Mouse (Mus musculus) cerebellum, adult 18-20 months (tissue): ENCODE results near the gene Spice1.

ENCODE experiments used
- DNase-seq, 2 experiments: peaks; one replicate each; pipeline ENCODE4 v3.0.0; 2021

The Spice1 gene

DNA sequence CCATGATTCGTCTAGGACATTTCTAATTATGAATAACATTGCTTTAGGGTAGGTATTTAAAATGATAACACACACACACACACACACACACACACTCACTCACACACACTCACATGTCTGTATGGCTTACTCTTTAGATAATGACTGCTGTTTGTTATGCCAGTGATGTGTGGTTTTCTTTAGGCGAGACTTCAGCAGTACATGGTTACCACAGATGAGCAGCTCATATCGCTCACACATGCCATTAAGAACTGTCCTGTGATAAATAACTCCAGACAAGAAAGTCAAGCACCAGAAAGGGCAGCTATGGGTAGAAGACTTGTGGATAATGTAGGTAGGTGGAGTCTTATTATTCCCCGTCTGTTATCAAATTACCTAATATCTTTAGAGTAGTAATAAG is 28.5 kb downstream of the Spice1 start:
- DNase-seq, result no peak

DNA sequence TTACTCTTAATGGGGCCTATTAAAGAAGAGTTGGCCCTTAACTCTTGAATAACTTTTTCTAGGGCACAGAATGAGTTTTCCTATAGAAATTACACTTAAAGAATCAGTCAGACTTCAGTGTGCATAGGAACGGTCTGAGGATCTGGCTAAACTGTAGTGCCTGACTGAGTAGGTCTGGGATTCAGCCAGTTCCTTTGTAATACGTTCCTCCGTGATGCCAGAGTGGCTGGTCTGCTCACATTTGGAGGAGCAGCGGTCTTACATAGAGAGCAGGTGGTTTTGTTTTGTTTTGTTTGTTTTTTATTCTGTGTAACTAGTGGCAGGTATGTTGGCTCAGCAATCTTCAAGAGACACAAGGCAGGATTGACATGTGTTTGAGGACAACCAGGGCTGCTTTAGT is 33.1 kb downstream of the Spice1 start:
- DNase-seq, result no peak

DNA sequence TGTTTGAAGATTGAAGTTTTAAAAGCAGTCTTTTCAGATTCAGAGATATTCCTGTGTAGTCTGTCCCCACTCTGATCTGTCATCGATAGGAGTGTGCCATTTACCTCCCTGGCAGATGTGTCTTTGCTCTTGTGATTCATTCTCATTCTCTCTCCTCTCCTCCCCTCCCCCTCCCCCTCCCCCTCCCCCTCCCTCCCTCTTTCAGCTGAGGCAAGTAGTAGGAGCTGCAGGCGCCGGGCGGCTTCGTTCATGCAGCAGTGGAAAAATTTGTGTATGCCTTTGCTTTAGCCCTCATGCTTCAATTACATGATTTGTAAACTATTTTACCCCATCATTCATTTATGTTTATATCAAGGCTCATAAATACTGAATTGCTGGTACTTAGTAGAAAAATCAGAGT is 34.7 kb downstream of the Spice1 start:
- no peak for DNase-seq

DNA sequence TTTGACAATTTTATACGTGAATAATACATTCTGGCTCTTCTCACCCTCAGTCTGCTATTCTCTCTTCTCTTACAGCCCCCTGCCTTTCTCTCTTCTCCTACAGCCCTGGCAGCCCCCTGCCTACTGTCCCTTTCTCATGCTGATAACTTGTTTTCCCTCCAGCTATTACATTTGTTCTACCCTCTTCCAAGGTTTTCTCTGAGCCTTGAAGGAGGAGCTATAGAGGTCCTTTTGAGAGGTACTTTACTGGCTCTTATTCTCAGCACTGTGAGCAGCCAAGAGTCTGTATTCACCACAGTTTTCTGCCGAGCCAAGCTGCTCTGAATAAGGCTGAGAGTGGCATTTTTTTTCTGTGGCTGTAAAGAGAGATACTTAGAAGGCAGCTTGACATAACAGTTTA is 36.6 kb downstream of the Spice1 start:
- no peak for DNase-seq

DNA sequence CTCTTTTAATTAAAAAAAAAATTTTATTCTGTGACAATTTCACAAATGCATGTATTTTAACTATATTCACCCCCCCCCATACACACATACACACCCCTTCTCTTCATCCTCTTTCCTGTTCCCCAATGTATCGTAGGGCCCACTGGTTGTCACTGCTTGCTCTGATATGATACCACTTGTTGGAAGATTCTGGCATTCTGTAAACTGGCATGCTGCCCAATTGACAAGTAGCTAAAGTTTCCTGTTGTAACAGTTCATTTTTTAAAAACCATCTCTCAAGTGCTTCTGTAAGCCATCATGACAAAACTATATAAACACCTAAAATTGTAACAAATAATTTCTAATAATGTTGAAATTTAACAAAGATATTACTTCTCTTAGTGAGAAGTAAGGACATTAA is 37.3 kb downstream of the Spice1 start:
- no peak for DNase-seq

DNA sequence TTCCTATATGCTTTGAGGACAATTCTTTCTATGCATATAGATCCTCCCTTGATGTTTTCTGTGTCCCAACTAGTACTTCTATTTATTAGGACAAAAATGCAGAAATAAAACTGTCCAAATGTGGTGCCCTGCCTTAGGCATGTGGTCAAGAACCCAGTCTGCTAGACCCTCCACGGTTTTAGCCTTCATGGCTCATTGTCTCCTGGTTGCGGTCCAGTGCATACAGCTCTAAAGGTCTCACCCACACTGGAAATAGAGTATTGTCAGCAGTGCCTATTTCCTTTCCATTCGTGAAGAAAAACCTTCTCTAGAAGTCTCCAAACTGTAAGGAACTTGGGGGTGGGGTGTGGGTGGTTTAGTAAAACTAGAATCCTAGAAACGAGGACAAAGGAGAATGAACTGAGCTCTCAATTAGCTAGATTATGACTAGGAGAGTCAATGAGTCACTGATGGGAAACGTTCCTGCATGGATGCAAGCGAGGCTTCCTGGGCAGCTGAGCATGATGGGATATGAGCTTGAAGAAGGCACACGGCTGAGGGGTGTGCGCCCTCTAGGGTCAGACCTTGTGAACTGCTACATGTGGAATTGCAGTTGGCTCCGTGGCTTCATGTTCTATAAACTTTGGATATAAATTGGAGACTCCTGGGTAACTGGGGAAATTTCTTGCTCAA is 45.1 kb downstream of the Spice1 start:
- DNase-seq, result peak; percentile 25 to 26

DNA sequence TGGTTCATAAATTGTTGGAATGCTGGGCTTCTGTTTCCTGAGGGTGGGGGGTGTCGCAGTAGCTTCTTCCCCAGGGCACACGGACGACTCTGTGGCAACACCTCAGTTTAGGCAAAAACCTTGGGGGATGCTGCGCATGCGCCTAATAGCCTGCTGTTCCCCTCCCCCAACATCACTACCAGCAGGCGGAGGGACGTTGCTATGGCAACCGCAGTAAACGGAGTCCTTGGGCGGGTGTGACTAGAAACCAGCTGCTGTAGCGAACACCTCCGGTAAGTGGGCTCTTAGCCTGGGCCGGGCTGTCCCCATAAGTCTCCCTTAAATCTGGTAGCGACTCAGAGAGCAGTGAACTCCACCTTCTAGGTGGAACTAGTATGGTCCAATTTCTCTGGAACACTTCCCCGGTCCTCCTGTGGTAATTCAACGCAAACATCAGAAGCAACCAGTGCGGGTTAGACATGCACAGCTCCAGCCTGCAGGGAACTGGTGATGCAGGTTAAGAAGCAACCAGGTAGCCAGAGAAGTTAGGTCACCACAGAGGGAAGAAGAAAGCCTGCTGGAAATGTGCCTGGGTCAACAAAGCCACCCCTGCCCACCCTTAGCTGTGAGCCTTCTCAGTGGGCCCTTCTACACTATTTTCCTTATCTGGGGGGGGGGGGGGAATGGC is 47.8 kb downstream of the Spice1 start, which contains the start of gene Cfap44:
Cfap44 (plus strand) TSS at position 220 of the 667 bp plus-strand sequence.
- peak; percentile 56 to 59 for DNase-seq

DNA sequence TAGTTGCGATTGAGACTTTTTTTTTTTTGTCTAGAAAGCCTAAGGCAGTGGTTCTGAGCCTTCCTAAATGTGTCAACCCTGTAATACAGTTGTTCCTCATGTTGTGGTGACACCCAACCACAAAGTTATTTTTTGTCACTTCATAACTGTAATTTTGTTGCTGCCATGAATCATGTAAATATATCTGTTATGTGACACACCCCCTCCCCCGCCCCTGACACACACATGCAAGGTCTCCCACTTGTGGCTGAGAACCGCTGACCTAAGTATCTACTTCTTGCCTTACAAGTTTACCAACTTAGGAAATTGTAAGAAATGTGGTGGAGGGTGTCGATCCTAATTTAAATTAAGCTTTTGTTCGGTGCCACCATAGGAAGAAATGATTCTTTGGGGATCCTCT is 58.0 kb downstream of the Spice1 start:
- DNase-seq, result no peak

DNA sequence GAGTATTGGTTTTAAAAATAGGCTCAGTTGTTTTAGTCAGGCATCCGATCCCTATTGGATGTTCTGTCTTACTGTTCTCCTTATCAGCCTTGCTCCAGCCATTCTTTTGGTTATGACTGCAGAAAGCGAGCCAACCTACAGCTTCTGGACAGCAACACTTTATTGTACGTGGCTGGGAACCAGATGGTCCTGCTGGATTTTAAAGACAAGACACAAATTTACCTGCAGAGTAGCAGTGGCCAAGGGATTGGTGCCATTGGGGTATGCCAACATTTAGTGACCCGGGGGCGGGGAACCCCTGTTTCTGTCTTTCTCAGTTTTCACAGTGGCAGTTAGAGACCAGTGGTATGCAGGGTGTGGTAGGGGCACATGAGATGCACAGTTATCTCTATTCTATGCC is 60.3 kb downstream of the Spice1 start:
- peak; percentile 14 to 23 for DNase-seq

DNA sequence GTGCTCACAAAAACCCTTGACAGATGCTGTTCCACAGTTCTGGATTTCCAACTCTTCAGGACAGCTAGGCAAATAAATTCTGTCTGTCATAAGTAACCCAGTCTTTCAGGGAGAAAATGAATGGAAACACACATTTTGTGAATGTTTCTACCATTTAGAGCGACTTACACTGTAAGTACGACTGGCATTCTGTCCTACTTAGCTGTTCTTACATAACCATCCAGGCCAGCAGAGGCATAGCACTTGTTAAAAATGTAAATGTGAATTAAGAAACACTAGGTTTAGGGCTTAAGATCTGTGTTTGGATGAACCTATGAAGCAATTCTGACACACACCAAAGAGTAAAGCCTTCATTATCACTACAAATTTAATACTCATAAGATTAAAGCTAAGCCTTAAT is 61.4 kb downstream of the Spice1 start:
- no peak for DNase-seq

DNA sequence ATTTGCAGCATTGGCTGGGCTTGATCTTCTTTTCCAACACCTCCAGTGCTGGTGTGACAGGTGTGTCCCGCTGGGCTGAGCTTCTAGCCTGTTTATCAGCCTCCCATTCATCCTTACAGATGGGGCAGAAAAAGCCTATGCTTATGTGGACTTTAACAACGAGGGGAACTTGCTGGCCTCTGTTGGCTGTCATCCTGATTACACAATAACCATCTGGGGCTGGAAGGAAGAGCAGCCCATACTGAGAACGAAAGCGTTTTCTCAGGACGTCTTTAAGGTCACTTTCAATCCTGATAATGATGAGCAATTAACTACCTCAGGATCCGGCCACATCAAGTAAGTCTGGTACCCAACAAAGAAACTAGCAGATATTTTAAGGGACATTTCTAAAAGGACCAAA is 63.3 kb downstream of the Spice1 start:
- DNase-seq, result no peak

DNA sequence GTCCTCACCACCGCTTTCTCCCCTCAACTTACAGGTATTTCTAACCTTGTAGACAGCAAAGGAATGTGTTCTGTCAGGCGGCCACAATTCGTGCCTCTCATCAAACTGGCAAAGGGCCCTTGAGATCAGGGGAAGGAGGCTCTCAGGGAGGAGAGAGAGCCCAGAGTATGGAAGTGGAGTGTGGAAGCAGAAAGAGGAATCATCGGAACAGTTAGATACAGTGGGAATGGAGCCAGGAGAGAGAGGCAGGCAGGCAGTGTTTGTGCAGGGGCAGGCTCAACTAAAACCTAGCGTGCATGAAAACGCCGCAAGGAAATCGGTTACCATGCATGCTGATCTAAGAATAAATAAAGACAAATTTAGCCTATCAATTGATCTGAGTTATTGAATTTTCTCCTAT is 70.7 kb downstream of the Spice1 start:
- no peak for DNase-seq

DNA sequence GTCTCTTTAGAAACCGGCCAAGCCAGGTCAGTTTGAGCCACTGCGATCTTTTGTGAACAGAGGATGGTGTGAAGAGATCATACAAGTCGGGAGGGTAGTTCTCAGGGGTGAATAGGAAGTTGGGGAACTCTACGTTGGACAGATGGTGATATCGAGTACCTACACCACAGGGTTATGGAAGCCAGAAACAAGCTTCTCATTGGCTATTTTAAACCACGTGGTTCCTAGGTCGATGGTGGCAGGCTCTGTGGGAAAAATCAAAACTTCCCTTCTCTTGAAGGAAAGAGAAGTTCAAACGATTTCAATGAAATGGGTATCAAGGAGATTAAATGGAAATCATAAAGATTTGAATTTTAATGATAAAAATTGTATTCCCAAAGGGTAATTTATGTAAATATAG is 74.8 kb downstream of the Spice1 start:
- DNase-seq, result no peak

DNA sequence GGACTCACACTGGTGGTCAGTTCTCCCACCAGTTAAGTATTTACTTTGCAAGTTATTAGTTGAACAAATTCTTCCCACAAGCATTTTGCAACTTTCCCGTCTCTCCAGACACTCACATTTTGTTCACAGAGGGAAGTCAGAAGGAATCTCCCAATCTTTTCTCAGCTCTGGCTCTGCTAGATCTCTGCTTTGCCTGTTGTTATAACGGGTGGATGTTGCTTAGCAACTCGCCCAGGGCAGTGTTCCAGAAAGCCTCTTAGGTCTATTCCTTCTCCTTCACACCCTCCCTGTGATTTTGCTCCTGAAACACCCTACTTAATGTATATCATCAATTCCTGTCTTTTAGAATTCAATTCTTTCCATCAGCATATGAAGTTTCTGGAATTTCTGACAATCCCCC is 76.6 kb downstream of the Spice1 start:
- DNase-seq, result no peak

DNA sequence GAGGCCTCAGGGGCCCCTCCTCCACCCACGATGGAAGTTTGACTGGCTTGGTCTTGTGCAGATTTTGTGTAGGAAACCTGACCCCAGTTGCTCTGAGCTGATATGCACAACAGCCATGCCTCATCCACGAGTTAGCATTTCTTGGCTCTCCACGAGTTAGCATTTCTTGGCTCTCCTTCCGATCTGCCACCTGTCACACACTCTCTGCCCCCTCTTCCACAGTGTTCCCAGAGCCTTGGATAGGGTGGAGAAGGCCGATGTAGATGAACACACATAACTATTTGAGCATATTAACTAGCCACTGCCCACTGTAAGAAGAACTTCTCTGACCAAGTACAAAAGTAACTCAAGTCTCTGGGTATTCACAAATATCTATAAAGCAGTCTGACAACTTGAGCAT is 81.5 kb downstream of the Spice1 start:
- DNase-seq, result no peak

DNA sequence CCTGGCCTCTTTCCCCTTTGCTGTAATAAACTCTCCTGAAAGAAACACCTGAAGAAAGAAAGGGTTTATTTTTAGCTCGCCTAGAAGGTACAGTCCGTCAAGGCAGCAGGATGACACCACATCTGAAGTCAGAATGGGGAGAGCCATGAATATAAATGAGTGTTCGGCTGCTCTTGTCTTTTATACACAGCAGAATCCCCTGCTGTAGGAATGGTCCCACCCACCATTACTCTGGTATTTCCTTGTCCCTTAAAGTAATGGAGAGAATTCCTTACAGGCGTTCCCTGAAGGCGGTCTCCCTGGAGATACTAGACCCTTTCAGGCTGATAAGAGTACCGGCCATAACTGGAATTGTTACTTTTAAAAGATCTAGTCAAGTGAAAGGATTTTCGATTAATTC is 83.1 kb downstream of the Spice1 start:
- DNase-seq, result no peak

DNA sequence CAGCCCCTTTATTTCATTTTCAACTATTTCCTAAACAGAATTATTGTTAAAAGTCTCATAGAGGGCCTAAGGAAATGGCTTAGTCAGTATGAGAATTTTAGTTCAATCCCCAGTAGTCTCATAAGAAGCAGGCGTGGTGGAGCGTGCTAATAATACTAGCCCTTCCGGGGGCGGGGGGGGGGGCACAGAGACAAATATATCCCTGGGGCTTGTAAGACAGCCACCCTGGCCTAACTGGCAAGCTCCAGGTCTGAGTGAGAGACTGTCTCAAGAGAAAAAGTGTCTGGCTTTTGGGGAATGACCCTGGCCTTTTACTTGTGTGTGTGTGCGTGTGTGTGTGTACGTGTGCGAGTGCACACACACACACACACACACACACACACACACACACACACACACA is 88.0 kb downstream of the Spice1 start:
- DNase-seq, result no peak

DNA sequence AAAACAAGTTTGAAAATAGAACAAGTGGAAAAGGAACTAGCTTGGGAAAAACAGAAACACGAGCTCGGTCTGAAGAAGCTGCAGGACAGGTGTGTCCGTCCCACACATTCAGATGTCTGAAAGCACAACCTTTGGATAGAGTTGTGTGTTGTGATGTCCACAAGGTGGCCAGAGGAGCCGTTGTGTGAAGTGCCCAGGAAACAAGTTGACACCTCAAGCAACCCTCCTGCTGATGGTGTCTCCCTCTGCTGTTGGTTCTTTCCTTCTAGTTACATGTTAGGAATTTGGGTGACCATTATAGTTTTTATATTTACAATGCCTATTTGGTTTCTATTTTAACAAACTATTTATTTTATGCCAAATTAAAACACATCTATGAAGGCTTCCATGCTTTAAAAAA is 88.6 kb downstream of the Spice1 start:
- DNase-seq, result peak; percentile 7 to 12
